Mouse (Mus musculus) layer of hippocampus, postnatal 25 days (tissue): ENCODE data around the gene Nfe2l1. TPM values are rescaled to one million over a fixed set of nuclear protein-coding genes. Genes with fewer than 3 reads are reported as not detected.
"Not testable (repeated sequence)": the region's sequence is repeated elsewhere in the genome, so short reads cannot be mapped to it uniquely, and the experiment has no call there.

ENCODE experiments used
- DNase-seq, 2 experiments: peaks; one replicate each; pipeline ENCODE4 v3.0.0; 2022; ENCODE audit warnings: mixed read lengths in 2 of 2, low spot score in 1 of 2; ENCODE audit errors: extremely low spot score in 1 of 2
- microRNA-seq, 2 experiments: library from miRNA; unstranded; fragments of <30 nt; microRNA quantifications; one replicate each; pipeline ENCODE4 v1.2.0; 2021
- total RNA-seq, 2 experiments: library from RNA; stranded (reverse); gene quantifications; 2 replicates each; pipeline ENCODE4 v1.2.3; 2021

The Nfe2l1 gene
- total RNA-seq, 2 experiments from 2014 or later = 215 to 234 TPM

DNA sequence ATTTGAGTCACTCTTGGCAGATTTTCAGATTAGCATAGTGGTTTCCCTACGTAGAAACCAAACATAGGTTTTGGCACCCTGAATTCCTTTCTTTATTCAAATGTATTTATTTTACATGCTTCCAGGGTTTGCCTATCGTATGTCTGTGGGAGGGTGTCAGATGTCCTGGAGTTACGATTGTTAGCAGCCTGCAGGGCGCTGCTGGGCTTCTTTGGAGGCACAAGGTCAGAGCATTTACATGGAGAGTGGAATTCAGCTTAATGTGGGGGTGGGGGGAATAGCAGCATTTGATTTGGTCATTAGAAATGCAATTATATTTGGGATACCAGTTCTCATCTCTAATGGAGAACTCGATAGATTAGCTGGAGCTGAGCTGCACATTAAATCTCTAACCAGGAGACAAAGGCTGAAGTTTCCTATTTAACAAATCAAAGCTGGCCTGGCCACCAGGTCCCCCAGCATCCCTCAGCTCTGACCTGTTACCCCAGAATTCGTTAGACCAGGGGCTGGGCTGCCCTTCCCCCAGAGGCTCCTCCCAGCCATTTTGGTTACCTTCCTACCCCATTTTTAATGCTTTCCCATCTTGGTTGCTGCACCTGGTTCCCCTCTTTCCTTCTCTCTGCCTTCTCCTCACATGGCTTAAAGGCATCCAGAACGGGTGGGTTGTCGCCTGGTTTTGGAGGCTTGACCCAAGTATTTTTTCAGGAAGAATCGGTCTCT, 42.9 kb downstream of the Nfe2l1 start:
- DNase-seq = no peak

DNA sequence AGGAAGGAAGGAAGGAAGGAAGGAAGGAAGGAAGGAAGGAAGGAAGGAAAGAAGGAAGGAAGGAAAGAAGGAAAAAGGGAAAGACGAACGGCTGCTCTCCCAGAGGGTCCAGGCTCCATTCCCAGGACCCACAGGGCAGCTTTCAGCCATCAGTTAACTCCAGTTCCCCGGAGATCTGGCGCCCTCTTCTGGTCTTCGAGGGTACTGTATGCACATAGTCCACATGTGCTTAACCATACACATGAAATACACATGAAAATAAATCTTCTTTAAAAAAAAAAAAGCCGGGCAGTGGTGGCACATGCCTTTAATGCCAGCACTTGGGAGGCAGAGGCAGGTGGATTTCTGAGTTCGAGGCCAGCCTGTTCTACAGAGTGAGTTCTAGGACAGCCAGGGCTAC, 44.9 kb downstream of the Nfe2l1 start:
- peak in 1 of 2 experiments; percentile 77 for DNase-seq

DNA sequence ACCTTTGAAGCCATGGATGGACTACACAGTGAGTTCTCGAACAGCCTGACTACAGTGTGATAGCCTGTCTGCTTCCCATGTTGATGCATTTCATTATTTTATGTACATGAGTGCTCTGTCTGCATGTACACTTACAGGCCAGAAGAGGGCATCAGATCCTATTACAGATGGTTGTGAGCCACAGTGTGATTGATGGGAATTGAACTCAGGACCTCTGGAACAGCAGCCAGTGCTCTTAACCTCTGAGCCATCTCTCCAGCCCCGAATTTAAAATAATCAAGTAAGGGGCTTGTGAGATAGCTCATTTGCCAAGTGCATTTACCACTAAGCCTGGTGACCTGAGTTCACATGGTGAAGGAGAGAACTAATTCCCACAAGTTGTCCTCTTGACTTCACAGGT, 48.3 kb downstream of the Nfe2l1 start:
- no peak for DNase-seq

DNA sequence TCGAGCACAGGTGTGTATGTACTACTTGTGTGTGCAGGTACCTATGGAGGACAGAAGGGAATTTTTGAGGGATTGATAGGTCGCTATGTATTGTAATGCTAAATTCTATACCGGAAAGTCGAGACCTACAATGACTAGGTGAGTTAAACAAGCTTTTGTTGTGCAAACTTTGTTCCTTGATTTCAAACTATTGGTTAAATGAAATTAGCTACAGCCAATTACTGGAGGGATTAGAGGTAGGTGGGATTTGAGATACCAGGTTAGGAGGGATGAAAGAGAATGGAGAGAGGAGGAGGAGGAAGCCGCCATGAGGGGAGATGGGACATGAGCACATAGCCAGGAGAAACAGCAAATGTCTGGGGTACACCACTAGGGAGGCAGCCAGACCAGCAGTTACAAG, 49.5 kb downstream of the Nfe2l1 start:
- DNase-seq = no peak

DNA sequence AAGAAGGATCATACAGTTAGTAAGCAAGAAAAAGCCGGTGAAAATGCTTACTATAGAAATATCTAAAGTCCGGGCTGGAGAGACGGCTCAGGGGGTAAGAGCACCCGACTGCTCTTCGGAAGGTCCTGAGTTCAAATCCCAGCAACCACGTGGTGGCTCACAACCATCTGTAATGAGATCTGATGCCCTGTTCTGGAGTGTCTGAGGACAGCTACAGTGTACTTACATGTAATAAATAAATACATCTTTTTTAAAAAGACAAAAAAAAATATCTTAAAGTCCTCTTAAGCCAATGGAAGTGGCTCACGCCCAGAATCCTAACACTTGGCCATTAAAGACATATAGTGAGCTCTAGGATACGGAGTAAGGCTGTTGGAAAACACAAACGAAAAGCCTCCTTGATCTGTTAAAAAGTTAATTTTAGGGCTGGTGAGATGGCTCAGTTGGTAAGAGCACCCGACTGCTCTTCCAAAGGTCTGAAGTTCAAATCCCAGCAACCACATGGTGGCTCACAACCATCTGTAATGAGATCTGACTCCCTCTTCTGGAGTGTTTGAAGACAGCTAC, 51.6 kb downstream of the Nfe2l1 start:
- DNase-seq = not testable (repeated sequence)

DNA sequence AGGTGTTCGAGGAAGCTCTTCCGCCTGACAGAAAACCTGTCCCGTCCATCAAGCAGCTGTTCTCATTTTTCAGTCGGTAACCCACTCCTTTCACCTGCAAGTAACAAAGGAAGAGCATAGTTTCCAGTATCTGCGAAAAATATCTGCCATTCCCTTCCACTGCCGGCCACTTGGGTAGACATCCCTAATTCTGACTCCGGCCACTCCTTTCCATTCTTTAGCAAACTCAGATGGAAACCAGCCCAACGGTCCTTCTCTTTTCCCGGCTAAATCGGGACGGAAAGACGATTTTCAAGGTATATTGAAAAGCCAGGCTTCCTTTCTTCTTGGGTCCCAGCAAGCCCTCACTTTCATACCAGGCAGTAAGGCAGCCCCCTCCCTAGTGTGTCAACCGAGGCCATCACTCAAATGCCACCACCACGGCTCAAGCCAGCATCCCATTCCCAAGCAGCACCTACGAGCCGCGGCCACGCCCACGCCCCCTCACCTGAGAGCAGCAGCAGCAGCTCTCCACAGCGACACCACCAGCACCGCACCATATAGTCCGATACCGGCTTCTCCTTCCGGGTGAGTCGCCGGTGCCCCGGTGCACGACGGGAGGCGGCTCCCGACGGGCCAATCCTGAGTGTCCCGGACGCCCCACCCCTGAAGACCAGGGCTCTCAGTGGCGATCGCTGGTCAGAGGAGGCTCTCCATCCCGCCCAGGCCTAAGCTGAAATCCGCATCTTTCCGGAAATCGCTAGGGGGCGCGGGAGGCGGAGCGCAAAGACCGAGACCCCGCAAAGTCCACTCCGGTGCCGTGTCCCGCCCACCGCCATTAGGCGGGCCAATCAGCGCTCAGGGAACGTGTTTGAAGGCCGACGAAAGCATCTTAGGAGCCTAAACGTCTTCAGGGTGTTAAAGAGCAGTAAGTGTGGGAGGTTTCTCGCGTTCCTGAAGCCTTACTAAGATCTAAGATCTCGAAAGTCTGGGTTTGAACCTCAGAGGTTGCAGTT, 52.5 kb downstream of the Nfe2l1 start, which contains the start of gene Snx11:
TSS of gene Snx11 (minus strand) at position 592 of the 995 bp plus-strand sequence.
- DNase-seq = peak; percentile 97 to 98

DNA sequence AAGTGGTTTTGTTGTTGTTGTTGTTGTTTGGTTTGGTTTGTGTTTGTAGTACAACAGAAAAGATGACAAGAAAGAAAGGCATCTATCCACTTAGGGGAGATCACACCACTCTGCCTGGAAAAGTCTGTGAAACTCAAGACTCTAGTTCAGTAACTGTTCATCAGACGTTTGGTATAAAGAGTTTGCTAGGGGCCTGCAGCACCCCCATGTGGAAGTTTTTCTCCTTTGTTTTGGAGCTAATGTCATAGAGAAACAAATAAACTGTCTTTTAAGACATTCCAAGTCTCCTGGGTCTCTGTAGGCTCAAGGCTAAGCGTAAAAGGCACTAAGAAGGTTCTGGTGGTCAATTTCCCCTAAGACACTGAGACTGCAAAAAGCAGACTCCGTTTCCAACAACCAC, 53.7 kb downstream of the Nfe2l1 start:
- DNase-seq = no peak

DNA sequence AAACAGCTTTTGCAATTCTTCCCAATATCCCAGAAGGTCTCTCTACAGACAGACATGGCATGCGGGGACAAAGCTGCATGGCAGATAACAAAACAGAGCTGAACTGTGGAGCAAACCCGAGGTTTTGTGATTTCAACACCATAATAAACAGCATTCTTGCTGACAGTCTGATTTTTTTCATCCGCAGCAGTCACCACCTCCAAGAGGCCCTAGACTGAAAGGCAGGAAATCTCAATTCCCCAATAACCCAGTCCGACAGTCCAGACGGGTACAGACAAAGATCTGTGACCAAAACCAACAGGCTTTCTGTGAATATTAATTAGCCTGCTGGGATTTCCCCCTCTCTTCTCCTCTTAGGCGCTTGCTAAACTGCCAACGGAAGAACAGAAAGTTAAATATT, 54.1 kb downstream of the Nfe2l1 start:
- DNase-seq = no peak

DNA sequence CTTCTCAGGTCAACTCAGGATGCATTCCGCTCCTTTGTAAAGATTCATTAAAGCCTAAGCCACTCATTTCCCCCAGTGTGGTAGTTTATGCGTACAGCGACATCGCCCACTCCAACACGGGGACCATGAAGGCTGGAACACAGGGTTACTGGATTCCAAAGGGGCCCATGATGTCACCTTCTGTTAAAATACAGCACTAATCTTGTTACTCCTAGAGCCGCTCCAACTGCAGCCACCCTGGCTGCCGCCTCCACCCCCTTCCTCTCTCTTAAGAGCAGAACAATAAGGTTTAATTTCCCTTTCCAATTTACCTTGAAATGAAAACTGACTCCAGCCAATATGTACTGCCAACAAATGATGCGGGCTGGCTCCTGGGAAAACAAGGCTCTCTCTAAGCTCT, 54.7 kb downstream of the Nfe2l1 start:
- DNase-seq = no peak

DNA sequence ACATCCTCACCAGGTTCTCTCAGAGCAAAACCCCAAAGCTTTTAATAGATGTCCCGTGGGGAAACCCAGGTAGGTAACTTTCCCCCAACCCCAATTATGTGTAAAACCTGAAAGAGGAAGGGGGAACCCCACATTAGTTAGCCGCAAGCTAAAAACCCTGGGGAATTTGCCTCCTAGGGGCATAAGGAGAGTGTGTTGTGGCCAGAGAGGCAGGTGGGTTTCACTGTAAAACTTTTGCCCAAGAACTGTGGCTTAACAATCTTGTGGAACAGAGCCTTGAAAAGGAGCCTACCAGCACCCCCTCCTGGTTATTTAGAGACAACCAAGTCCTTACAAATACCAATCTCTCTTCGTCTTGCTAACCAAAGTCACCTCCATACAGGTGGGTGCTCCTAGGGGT, 55.2 kb downstream of the Nfe2l1 start:
- DNase-seq = no peak

DNA sequence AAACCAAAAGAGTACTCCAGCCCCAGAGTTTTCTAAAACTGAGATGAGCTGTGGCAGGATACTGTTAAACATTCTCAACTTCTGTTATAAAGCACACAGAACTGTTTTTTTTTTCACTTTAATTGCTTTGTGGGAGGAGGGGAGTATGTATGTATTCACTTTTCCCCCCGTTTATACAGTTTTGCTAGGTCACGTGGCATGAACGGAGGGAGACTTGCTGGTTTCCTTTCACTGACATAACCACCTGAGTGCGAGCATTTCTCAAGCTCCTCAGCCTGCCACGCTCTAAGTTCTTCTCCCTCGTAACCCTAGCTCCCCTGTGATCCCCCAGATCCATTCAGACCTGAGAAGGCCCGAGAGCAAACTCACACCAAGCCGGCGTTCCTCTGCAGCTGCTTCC, 57.4 kb downstream of the Nfe2l1 start:
- DNase-seq = no peak

DNA sequence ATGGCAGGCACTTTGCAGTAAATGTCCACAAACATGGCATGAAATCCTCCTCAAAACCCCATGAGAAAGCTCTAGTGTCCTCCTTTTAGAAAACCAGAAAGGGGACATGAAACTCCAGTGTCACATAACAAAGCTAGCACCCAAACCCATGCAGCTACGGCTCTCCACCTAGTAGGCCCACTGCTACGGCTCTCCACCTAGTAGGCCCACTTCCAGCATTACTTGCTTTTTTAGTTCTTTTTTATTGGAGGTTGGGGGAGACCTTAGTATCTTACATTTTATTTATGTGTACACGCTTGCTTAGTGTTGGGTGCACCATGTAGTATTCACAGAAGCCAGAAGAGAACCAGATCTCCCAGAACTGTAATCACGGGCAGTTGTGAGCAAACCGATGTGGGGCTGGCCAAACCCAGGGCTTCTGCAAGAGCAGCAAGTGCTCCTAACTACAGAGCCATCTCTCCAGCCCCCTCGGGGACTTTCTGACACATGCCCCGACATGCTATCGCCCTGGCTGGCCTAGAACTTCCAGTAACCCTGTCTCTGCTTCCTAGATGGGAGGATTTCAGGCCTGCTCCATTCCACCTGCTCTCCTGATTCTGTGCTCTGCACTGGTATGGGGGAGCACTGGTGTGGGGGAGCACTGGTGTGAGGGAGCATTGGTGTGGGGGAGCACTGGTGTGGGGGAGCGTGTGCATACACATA, 58.3 kb downstream of the Nfe2l1 start:
- DNase-seq = no peak

DNA sequence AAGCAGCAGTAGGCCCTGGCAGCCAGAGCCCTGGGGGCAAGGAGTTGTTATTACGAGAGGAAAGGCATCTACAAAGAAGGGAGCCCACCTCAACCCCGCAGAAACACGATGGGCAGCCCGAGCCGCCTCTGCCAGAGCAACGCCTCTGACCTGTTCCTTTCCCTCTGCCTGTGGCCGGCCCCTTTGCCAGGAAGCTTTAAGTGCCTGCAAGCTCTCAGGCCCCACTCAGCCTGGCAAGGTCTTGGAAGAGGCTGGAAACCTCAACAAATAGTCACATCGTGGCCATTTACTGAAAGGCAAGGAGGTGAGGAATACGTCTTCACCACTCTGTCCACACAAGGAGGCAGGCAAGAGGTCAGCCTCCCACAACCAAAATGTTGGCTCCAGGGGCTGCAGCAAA, 61.5 kb downstream of the Nfe2l1 start:
- DNase-seq = no peak

Small RNA genes lying within 50 kb of the gene (microRNA-seq; reads per million reads assigned to microRNA genes)
- 20.8 to 37.0 reads per million in 2 experiments for gene Mir152

Other genes starting within 250 kb of the Nfe2l1 start
- 10 to 100 TPM; 40.9 to 49.4 TPM for gene Snx11, start 52.4 kb downstream of the Nfe2l1 start, total RNA-seq
- 10 to 100 TPM; 49.4 to 52.0 TPM for gene Cbx1, start 40.8 kb downstream of the Nfe2l1 start, total RNA-seq
- gene Copz2, start 19.9 kb upstream of the Nfe2l1 start, total RNA-seq = 1 to 10 TPM; 6.5 to 6.8 TPM
- gene Cdk5rap3, start 86.5 kb upstream of the Nfe2l1 start, total RNA-seq = 10 to 100 TPM; 35.8 to 37.2 TPM
- gene Prr15l, start 98.1 kb upstream of the Nfe2l1 start, total RNA-seq = not detected
- gene Pnpo, start 114.0 kb upstream of the Nfe2l1 start, total RNA-seq = 10 to 100 TPM; 35.1 to 37.9 TPM
- gene Sp2, start 153.0 kb upstream of the Nfe2l1 start, total RNA-seq = 10 to 100 TPM; 12.8 to 15.0 TPM
- 1 to 10 TPM in 1 of 2 experiments, under 1 TPM in 1; 0.86 to 1.8 TPM for gene Sp6, start 183.4 kb upstream of the Nfe2l1 start, total RNA-seq
- 1 to 10 TPM; 4.0 to 4.2 TPM for gene Scrn2, start 200.0 kb upstream of the Nfe2l1 start, total RNA-seq
- gene Lrrc46, start 211.4 kb upstream of the Nfe2l1 start, total RNA-seq = 1 to 10 TPM in 1 of 2 experiments, under 1 TPM in 1; 0.74 to 1.0 TPM
- gene Mrpl10, start 211.6 kb upstream of the Nfe2l1 start, total RNA-seq = 10 to 100 TPM; 76.3 to 83.6 TPM
- 10 to 100 TPM; 15.8 to 16.5 TPM for gene Osbpl7, start 220.7 kb upstream of the Nfe2l1 start, total RNA-seq